In the genomic region with DNA sequence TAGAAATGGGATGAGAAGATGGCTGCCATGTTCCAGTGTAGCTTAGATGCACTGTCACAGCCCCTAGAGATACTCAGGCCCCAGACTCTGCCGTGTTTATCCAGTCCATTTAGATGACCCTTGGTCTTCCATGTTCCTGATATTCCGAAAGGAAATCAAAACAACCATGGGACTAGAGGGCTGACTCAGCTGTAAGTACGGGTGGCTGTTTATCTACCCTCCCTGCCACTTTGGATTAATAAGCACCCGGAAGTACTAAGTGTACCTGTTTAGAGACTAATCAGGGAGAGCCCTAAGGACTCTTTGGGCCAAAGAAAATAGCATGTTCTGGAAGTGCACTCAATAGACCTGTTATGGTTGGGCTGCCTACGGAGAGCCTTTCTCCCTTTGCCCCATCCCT, we compare ENCODE assay signal across 24 mouse cellular contexts.
DNase-seq lines count a peak whose midpoint lies in the region; ATAC-seq and TF ChIP-seq lines count a peak whose summit lies in the region.
"Had no signal": no experiment of that assay in that cellular context is flagged by ENCODE, and none has a peak within 500 bp of the region (broad histone marks: within the 10 kb centered on the region; RNA-seq: fewer than 3 reads in every experiment).

No protein-coding gene starts in this region.

- peak; percentile 32; the same call in 1 of the 2 replicates for TF ChIP-seq EP300 in lung, postnatal 0 days (IDR thresholded peaks at IDR 0.05)

- no peak for TF ChIP-seq POLR2A in kidney, adult 2 months (IDR thresholded peaks at IDR 0.05; ENCODE audit: low read depth, low read length)

- no peak for TF ChIP-seq CTCF in kidney, adult 2 months (conservative IDR thresholded peaks at IDR 0.05; ENCODE audit: insufficient read depth, insufficient read length, low read depth, low read length)
- TF ChIP-seq CTCF in lung, postnatal 0 days (IDR thresholded peaks at IDR 0.05) = no peak

- DNase-seq in kidney, adult 2 months = peak; percentile 48
- DNase-seq in lung, postnatal 0 days (ENCODE audit: low spot score) = peak; percentile 39
- no peak for DNase-seq in lung, postnatal 4 days
- peak; percentile 50 for DNase-seq in gonadal fat pad, adult 2 months (ENCODE audit: low read depth)
- DNase-seq: adrenal gland, postnatal 10 days; adrenal gland, postnatal 36 days; B cell, adult 2 months; cerebellum, adult 18-20 months; cerebellum, adult 9-10 months; cerebellum, postnatal 14 days; forebrain, postnatal 0 days; gastrocnemius, adult 2 months; gastrocnemius, postnatal 14 days; heart, adult 2 months had no signal

- H3K9ac ChIP-seq in kidney, embryonic 14.5 days (ENCODE audit: low read depth, low read length) = no peak overlapping the region
- H3K9ac ChIP-seq in lung, postnatal 0 days (replicated peaks; ENCODE audit: low read depth) = no peak overlapping the region
- H3K9ac ChIP-seq in neural tube, embryonic 15.5 days (replicated peaks) = no peak overlapping the region
- H3K9ac ChIP-seq: forebrain, postnatal 0 days; heart, embryonic 13.5 days; hindbrain, embryonic 12.5 days; hindbrain, embryonic 15.5 days had no signal

- H3K27ac ChIP-seq in kidney, adult 2 months (ENCODE audit: insufficient read depth, low read depth, low read length) = peak overlapping the region; percentile 60
- no peak overlapping the region for H3K27ac ChIP-seq in kidney, embryonic 14.5 days (ENCODE audit: low read depth, low read length)
- H3K27ac ChIP-seq in lung, postnatal 0 days (ENCODE audit: low read length) = no peak overlapping the region
- H3K27ac ChIP-seq in neural tube, embryonic 15.5 days (replicated peaks) = no peak overlapping the region
- H3K27ac ChIP-seq: gastrocnemius, adult 2 months; heart, adult 2 months; heart, embryonic 10.5 days; heart, embryonic 13.5 days; hindbrain, embryonic 12.5 days; hindbrain, embryonic 15.5 days had no signal

- H3K27me3 ChIP-seq in kidney, adult 2 months (replicated peaks; ENCODE audit: control insufficient read depth, insufficient read depth, low read length) = no peaks in the 10 kb centered on the region
- H3K27me3 ChIP-seq in kidney, embryonic 14.5 days (ENCODE audit: control insufficient read depth, insufficient read depth, low read length) = no peaks in the 10 kb centered on the region
- H3K27me3 ChIP-seq in lung, postnatal 0 days (replicated peaks; ENCODE audit: insufficient read depth, low read length) = no peaks in the 10 kb centered on the region
- no peaks in the 10 kb centered on the region for H3K27me3 ChIP-seq in neural tube, embryonic 15.5 days (replicated peaks)
- H3K27me3 ChIP-seq: CH12.LX; heart, embryonic 13.5 days; hindbrain, embryonic 12.5 days; hindbrain, embryonic 15.5 days; Patski had no signal

- H3K9me3 ChIP-seq in kidney, embryonic 14.5 days (ENCODE audit: control insufficient read depth, low read length) = no peaks in the 10 kb centered on the region
- H3K9me3 ChIP-seq in lung, postnatal 0 days (ENCODE audit: low read length) = no peaks in the 10 kb centered on the region
- H3K9me3 ChIP-seq in neural tube, embryonic 15.5 days (replicated peaks) = no peaks in the 10 kb centered on the region
- H3K9me3 ChIP-seq: heart, embryonic 10.5 days; heart, embryonic 13.5 days; hindbrain, embryonic 12.5 days; hindbrain, embryonic 15.5 days had no signal

- peaks cover 3% of the 10 kb centered on the region; the same call in 1 of the 2 replicates for H3K4me1 ChIP-seq in kidney, adult 2 months (ENCODE audit: control insufficient read depth, insufficient read depth, low read length)
- H3K4me1 ChIP-seq in kidney, embryonic 14.5 days (ENCODE audit: control insufficient read depth, insufficient read depth, low read length) = peaks cover 11% of the 10 kb centered on the region; the same call in 1 of the 2 replicates
- H3K4me1 ChIP-seq in lung, postnatal 0 days (ENCODE audit: insufficient read depth, low read depth, low read length) = peaks cover 8% of the 10 kb centered on the region; the same call in 1 of the 2 replicates
- H3K4me1 ChIP-seq in neural tube, embryonic 15.5 days = peaks cover 21% of the 10 kb centered on the region

- H3K36me3 ChIP-seq in kidney, adult 2 months (ENCODE audit: control insufficient read depth, insufficient read depth, low read length) = peaks cover 2% of the 10 kb centered on the region; the same call in 1 of the 2 replicates
- peaks cover 9% of the 10 kb centered on the region; the same call in 1 of the 2 replicates for H3K36me3 ChIP-seq in kidney, embryonic 14.5 days (ENCODE audit: control insufficient read depth, insufficient read depth, low read length)
- peaks cover 5% of the 10 kb centered on the region; the same call in 1 of the 2 replicates for H3K36me3 ChIP-seq in lung, postnatal 0 days (ENCODE audit: insufficient read depth, low read length)
- peaks cover 15% of the 10 kb centered on the region for H3K36me3 ChIP-seq in neural tube, embryonic 15.5 days
- H3K36me3 ChIP-seq: G1E had no signal

- H3K4me2 ChIP-seq in kidney, embryonic 14.5 days (replicated peaks; ENCODE audit: low read depth, low read length) = no peak overlapping the region
- H3K4me2 ChIP-seq in lung, postnatal 0 days (replicated peaks; ENCODE audit: low read depth, low read length) = no peak overlapping the region
- H3K4me2 ChIP-seq in neural tube, embryonic 15.5 days = no peak overlapping the region
- H3K4me2 ChIP-seq: heart, embryonic 13.5 days; hindbrain, embryonic 12.5 days; hindbrain, embryonic 15.5 days had no signal

- 54% methylated on average over 5 of the region's 5 CpGs for WGBS in kidney, adult 2 months
- 77% methylated on average over 5 of the region's 5 CpGs for WGBS in kidney, embryonic 14.5 days
- 57% methylated on average over 5 of the region's 5 CpGs for WGBS in lung, postnatal 0 days
- WGBS in neural tube, embryonic 15.5 days = 83% methylated on average over 5 of the region's 5 CpGs

- no peak overlapping the region for H3K4me3 ChIP-seq in kidney, adult 2 months (ENCODE audit: insufficient read depth, low read depth, low read length)
- no peak overlapping the region for H3K4me3 ChIP-seq in kidney, embryonic 14.5 days (ENCODE audit: low read length)
- no peak overlapping the region for H3K4me3 ChIP-seq in lung, postnatal 0 days (ENCODE audit: low read depth, low read length)
- no peak overlapping the region for H3K4me3 ChIP-seq in neural tube, embryonic 15.5 days (replicated peaks)
- H3K4me3 ChIP-seq: gastrocnemius, adult 2 months; heart, adult 2 months; heart, embryonic 10.5 days; heart, embryonic 13.5 days; hindbrain, embryonic 12.5 days; hindbrain, embryonic 15.5 days had no signal

- ATAC-seq in kidney, embryonic 14.5 days (ENCODE audit: low FRiP score, low TSS enrichment) = no peak
- peak; percentile 15; the same call in 1 of the 2 replicates for ATAC-seq in lung, postnatal 0 days
- ATAC-seq in neural tube, embryonic 15.5 days (ENCODE audit: low FRiP score) = no peak
- ATAC-seq: forebrain, embryonic 14.5 days; forebrain, postnatal 0 days; Patski had no signal

Comparison
In these comparisons a context has a peak if more than half of its experiments do, and no peak if none do; other contexts are left out.
1. DNase-seq: peak in kidney, adult 2 months (single experiment), lung, postnatal 0 days (single experiment) and gonadal fat pad, adult 2 months (single experiment); none in lung, postnatal 4 days (0 of 2).